Mouse (Mus musculus) heart, embryonic 14.5 days (tissue): ENCODE measurements around the gene Olfr720. TPM values are rescaled to one million over a fixed set of nuclear protein-coding genes. Genes with fewer than 3 reads are reported as not detected.

Experiments used
- ATAC-seq: fragments of 200-750 bp; cut with Nextera tagmentation; 2 replicates; pipeline ENCODE4 v1.8.0; 2017; ENCODE audit warnings: low read depth, moderate TSS enrichment; ENCODE audit not compliant: insufficient number of reproducible peaks, insufficient read depth, low FRiP score
- H3K27ac ChIP-seq, 2 experiments: fragments of 200-500 bp in 1 of 2; fragments of 300-500 bp in 1 of 2; sonication (generic) in 1 of 2; replicated peaks in 1 of 2; 2 replicates each; pipeline ENCODE4 v1.5.1; 2012 to 2014; ENCODE audit warnings: low read depth in 2 of 2, low read length in 2 of 2, control low read depth in 1 of 2, mild to moderate bottlenecking in 1 of 2, mixed read lengths in 1 of 2; ENCODE audit not compliant: control insufficient read depth in 1 of 2, insufficient read depth in 1 of 2
- H3K27me3 ChIP-seq: fragments of 300-500 bp; sonication (generic); 2 replicates; pipeline ENCODE4 v1.6.1; 2014; ENCODE audit warnings: mild to moderate bottlenecking, low read length, control low read depth; ENCODE audit not compliant: control insufficient read depth, insufficient read depth
- H3K36me3 ChIP-seq: fragments of 300-500 bp; sonication (generic); 2 replicates; pipeline ENCODE4 v1.6.1; 2014; ENCODE audit warnings: mild to moderate bottlenecking, control low read depth, low read length, mixed read lengths; ENCODE audit not compliant: control insufficient read depth, insufficient read depth
- H3K4me1 ChIP-seq, 2 experiments: fragments of 200-500 bp in 1 of 2; fragments of 300-500 bp in 1 of 2; sonication (generic) in 1 of 2; 2 replicates each; pipeline ENCODE4 v1.6.1; 2012 to 2014; ENCODE audit warnings: low read length in 2 of 2, control low read depth in 1 of 2, mixed read lengths in 1 of 2; ENCODE audit not compliant: control insufficient read depth in 2 of 2, insufficient read depth in 2 of 2
- H3K4me2 ChIP-seq: fragments of 300-500 bp; sonication (generic); 2 replicates; pipeline ENCODE4 v1.6.1; 2014; ENCODE audit warnings: mild to moderate bottlenecking, low read length
- H3K4me3 ChIP-seq, 2 experiments: fragments of 200-500 bp in 1 of 2; fragments of 300-500 bp in 1 of 2; sonication (generic) in 1 of 2; 2 replicates each; pipeline ENCODE4 v1.5.1; 2012 to 2014; ENCODE audit warnings: low read length in 2 of 2, mild to moderate bottlenecking in 2 of 2, control low read depth in 1 of 2, low read depth in 1 of 2, moderate library complexity in 1 of 2; ENCODE audit not compliant: control insufficient read depth in 1 of 2, insufficient read depth in 1 of 2
- H3K9ac ChIP-seq: fragments of 300-500 bp; sonication (generic); 2 replicates; pipeline ENCODE4 v1.6.1; 2014; ENCODE audit warnings: mild to moderate bottlenecking, low read length
- H3K9me3 ChIP-seq: fragments of 300-500 bp; sonication (generic); 2 replicates; pipeline ENCODE4 v1.6.1; 2016; ENCODE audit warnings: low read length, control low read depth; ENCODE audit not compliant: control insufficient read depth
- whole genome bisulfite sequencing: fragments of 180-500 bp; shearing (Covaris S2); extraction: QIAGEN DNeasy Blood & Tissue Kit; methylation state at CpG from one replicate; pipeline ENCODE4 v1.1.7; 2014; 5-methylcytosine and 5-hydroxymethylcytosine counted together
- polyA plus RNA-seq: library from polyadenylated mRNA; unstranded; fragments of >200 nt; fragmentation: Nextera tagmentation; extraction: Ambion mirVana; gene quantifications from 2 replicates; pipeline ENCODE4 v1.2.1, GENCODE M21; 2014

The Olfr720 gene
- not detected in 2 replicates for polyA plus RNA-seq

GRCm38 (mm10) chr14:14186738-14187137 is at the start of gene Olfr720:
Gene Olfr720, minus strand, starts transcription at chr14:14186838.
- no peak for ATAC-seq
- Histone ChIP-seq H3K27me3 (no peaks in the 10 kb centered on the region), H3K36me3 (no peaks in the 10 kb centered on the region), H3K4me3 (no peak within 1 kb of the TSS), H3K4me2 (no peak within 1 kb of the TSS), H3K9ac (no peak within 1 kb of the TSS), H3K9me3 (no peaks in the 10 kb centered on the region), H3K4me1 (no peaks in the 10 kb centered on the region), H3K27ac (no peak within 1 kb of the TSS)
- WGBS: 66% methylated on average over 4 of the region's 4 CpGs

Other genes starting within 250 kb of the Olfr720 start
- 5.5 and 5.6 TPM in 2 replicates for gene Atxn7, start 225.4 kb downstream of the Olfr720 start, polyA plus RNA-seq
- 186 and 190 TPM in 2 replicates for gene Thoc7, start 225.0 kb downstream of the Olfr720 start, polyA plus RNA-seq
- 177 and 182 TPM in 2 replicates for gene Psmd6, start 65.9 kb downstream of the Olfr720 start, polyA plus RNA-seq
- gene Olfr31, start 136.0 kb upstream of the Olfr720 start, polyA plus RNA-seq: not detected in 2 replicates
- 2.7 and 2.9 TPM in 2 replicates for gene Il3ra, start 159.4 kb upstream of the Olfr720 start, polyA plus RNA-seq
- not detected in 2 replicates for gene Olfr721-ps1, start 214.5 kb upstream of the Olfr720 start, polyA plus RNA-seq